Mouse (Mus musculus): ENCODE data around the gene Smim27. TPM values are rescaled to one million over a fixed set of nuclear protein-coding genes. Genes with fewer than 3 reads are reported as not detected.

Smim27 gene
- polyA plus RNA-seq, 1 experiment from 2014 or later = 21.6 TPM

- Histone ChIP-seq H3K4me2 (ENCODE audit: low read depth) (no peak overlapping the region), H3K9ac (ENCODE audit: low read length) (no peak overlapping the region), H3K36me3 (ENCODE audit: control insufficient read depth, insufficient read depth, low read length) (no peaks in the 10 kb centered on the region), H3K27me3 (ENCODE audit: control insufficient read depth, insufficient read depth, low read length) (no peaks in the 10 kb centered on the region), H3K27ac (ENCODE audit: low read depth, low read length) (no peak overlapping the region), H3K9me3 (ENCODE audit: control insufficient read depth, low read length) (no peaks in the 10 kb centered on the region), H3K4me3 (ENCODE audit: low read depth, low read length) (no peak overlapping the region), H3K4me1 (ENCODE audit: control insufficient read depth, insufficient read depth, low read length) (no peaks in the 10 kb centered on the region)
- DNase-seq (ENCODE audit: low spot score) (no peak), ATAC-seq (ENCODE audit: insufficient read depth, low FRiP score, low TSS enrichment) (no peak)
- WGBS = 95% methylated on average over 7 of the region's 7 CpGs
Observed at GRCm38 (mm10) chr4:40233062-40233664, 36.2 kb upstream of the Smim27 start.

GRCm38 (mm10) chr4:40234256-40234655, 35.1 kb upstream of the Smim27 start:
- H3K9me3 ChIP-seq (ENCODE audit: control insufficient read depth, low read length) = no peaks in the 10 kb centered on the region
- no peak overlapping the region for H3K27ac ChIP-seq (ENCODE audit: low read depth, low read length)
- no peak for ATAC-seq (ENCODE audit: insufficient read depth, low FRiP score, low TSS enrichment)
- 0 out of 2 replicates have a peak, but pooled peaks cover 3% of the 10 kb centered on the region for H3K4me1 ChIP-seq (ENCODE audit: control insufficient read depth, insufficient read depth, low read length)
- H3K4me2 ChIP-seq (ENCODE audit: low read depth) = no peak overlapping the region
- DNase-seq (ENCODE audit: low spot score) = no peak
- H3K9ac ChIP-seq (ENCODE audit: low read length) = no peak overlapping the region
- WGBS = 78% methylated on average over 6 of the region's 6 CpGs
- no peaks in the 10 kb centered on the region for H3K27me3 ChIP-seq (ENCODE audit: control insufficient read depth, insufficient read depth, low read length)
- H3K4me3 ChIP-seq (ENCODE audit: low read depth, low read length) = no peak overlapping the region
- H3K36me3 ChIP-seq (ENCODE audit: control insufficient read depth, insufficient read depth, low read length) = no peaks in the 10 kb centered on the region

- Histone ChIP-seq H3K4me2 (ENCODE audit: low read depth) (no peak overlapping the region), H3K4me1 (ENCODE audit: control insufficient read depth, insufficient read depth, low read length) (0 out of 2 replicates have a peak, but pooled peaks cover 3% of the 10 kb centered on the region), H3K27ac (ENCODE audit: low read depth, low read length) (no peak overlapping the region), H3K4me3 (ENCODE audit: low read depth, low read length) (no peak overlapping the region), H3K27me3 (ENCODE audit: control insufficient read depth, insufficient read depth, low read length) (no peaks in the 10 kb centered on the region), H3K36me3 (ENCODE audit: control insufficient read depth, insufficient read depth, low read length) (no peaks in the 10 kb centered on the region), H3K9ac (ENCODE audit: low read length) (no peak overlapping the region), H3K9me3 (ENCODE audit: control insufficient read depth, low read length) (no peaks in the 10 kb centered on the region)
- WGBS = 95% methylated on average over 4 of the region's 4 CpGs
- no peak for ATAC-seq (ENCODE audit: insufficient read depth, low FRiP score, low TSS enrichment)
- DNase-seq (ENCODE audit: low spot score) = no peak
Observed at GRCm38 (mm10) chr4:40236829-40237228, 32.5 kb upstream of the Smim27 start.

GRCm38 (mm10) chr4:40238483-40239408, 30.6 kb upstream of the Smim27 start:
- H3K4me3 ChIP-seq (ENCODE audit: low read depth, low read length) = peak overlapping the region; percentile 48
- 5% methylated on average over 17 of the region's 17 CpGs for WGBS
- H3K9ac ChIP-seq (ENCODE audit: low read length) = peak overlapping the region; percentile 50
- H3K9me3 ChIP-seq (ENCODE audit: control insufficient read depth, low read length) = no peaks in the 10 kb centered on the region
- H3K4me2 ChIP-seq (ENCODE audit: low read depth) = peak overlapping the region; percentile 78
- no peaks in the 10 kb centered on the region for H3K36me3 ChIP-seq (ENCODE audit: control insufficient read depth, insufficient read depth, low read length)
- 0 out of 2 replicates have a peak, but pooled peaks cover 3% of the 10 kb centered on the region for H3K4me1 ChIP-seq (ENCODE audit: control insufficient read depth, insufficient read depth, low read length)
- DNase-seq (ENCODE audit: low spot score) = peak; percentile 17
- 0 out of 2 replicates have a peak, but pooled peaks have one; percentile 38 for ATAC-seq (ENCODE audit: insufficient read depth, low FRiP score, low TSS enrichment)
- no peak overlapping the region for H3K27ac ChIP-seq (ENCODE audit: low read depth, low read length)
- H3K27me3 ChIP-seq (ENCODE audit: control insufficient read depth, insufficient read depth, low read length) = no peaks in the 10 kb centered on the region

GRCm38 (mm10) chr4:40239409-40240271, 29.7 kb upstream of the Smim27 start, which contains the start of gene Ddx58:
TSS of gene Ddx58 (minus strand) at chr4:40239828.
- no peaks in the 10 kb centered on the region for H3K27me3 ChIP-seq (ENCODE audit: control insufficient read depth, insufficient read depth, low read length)
- peak within 1 kb of the TSS; percentile 50 for H3K9ac ChIP-seq (ENCODE audit: low read length)
- no peak within 1 kb of the TSS for H3K27ac ChIP-seq (ENCODE audit: low read depth, low read length)
- peak within 1 kb of the TSS; percentile 48 for H3K4me3 ChIP-seq (ENCODE audit: low read depth, low read length)
- H3K4me2 ChIP-seq (ENCODE audit: low read depth) = peak within 1 kb of the TSS; percentile 78
- no peaks in the 10 kb centered on the region for H3K36me3 ChIP-seq (ENCODE audit: control insufficient read depth, insufficient read depth, low read length)
- peak; percentile 46 for DNase-seq (ENCODE audit: low spot score)
- H3K9me3 ChIP-seq (ENCODE audit: control insufficient read depth, low read length) = no peaks in the 10 kb centered on the region
- ATAC-seq (ENCODE audit: insufficient read depth, low FRiP score, low TSS enrichment) = peak; percentile 48
- WGBS = 3% methylated on average over 34 of the region's 35 CpGs
- H3K4me1 ChIP-seq (ENCODE audit: control insufficient read depth, insufficient read depth, low read length) = 0 out of 2 replicates have a peak, but pooled peaks cover 3% of the 10 kb centered on the region

GRCm38 (mm10) chr4:40240272-40240744, 29.1 kb upstream of the Smim27 start:
- H3K4me3 ChIP-seq (ENCODE audit: low read depth, low read length) = peak overlapping the region; percentile 48
- no peak for ATAC-seq (ENCODE audit: insufficient read depth, low FRiP score, low TSS enrichment)
- no peaks in the 10 kb centered on the region for H3K36me3 ChIP-seq (ENCODE audit: control insufficient read depth, insufficient read depth, low read length)
- 0 out of 2 replicates have a peak, but pooled peaks cover 3% of the 10 kb centered on the region for H3K4me1 ChIP-seq (ENCODE audit: control insufficient read depth, insufficient read depth, low read length)
- H3K27me3 ChIP-seq (ENCODE audit: control insufficient read depth, insufficient read depth, low read length) = no peaks in the 10 kb centered on the region
- no peak for DNase-seq (ENCODE audit: low spot score)
- H3K9me3 ChIP-seq (ENCODE audit: control insufficient read depth, low read length) = no peaks in the 10 kb centered on the region
- H3K27ac ChIP-seq (ENCODE audit: low read depth, low read length) = no peak overlapping the region
- peak overlapping the region; percentile 78 for H3K4me2 ChIP-seq (ENCODE audit: low read depth)
- WGBS = 34% methylated on average over 5 of the region's 5 CpGs
- no peak overlapping the region for H3K9ac ChIP-seq (ENCODE audit: low read length)

- H3K9me3 ChIP-seq (ENCODE audit: control insufficient read depth, low read length) = no peaks in the 10 kb centered on the region
- 51% methylated on average over 6 of the region's 6 CpGs for WGBS
- ATAC-seq (ENCODE audit: insufficient read depth, low FRiP score, low TSS enrichment) = no peak
Observed at GRCm38 (mm10) chr4:40241928-40242327, 27.5 kb upstream of the Smim27 start.

GRCm38 (mm10) chr4:40243006-40243405, 26.4 kb upstream of the Smim27 start:
- no peak for DNase-seq (ENCODE audit: low spot score)
- Histone ChIP-seq H3K27ac (ENCODE audit: low read depth, low read length) (no peak overlapping the region), H3K36me3 (ENCODE audit: control insufficient read depth, insufficient read depth, low read length) (no peaks in the 10 kb centered on the region), H3K9ac (ENCODE audit: low read length) (no peak overlapping the region), H3K4me3 (ENCODE audit: low read depth, low read length) (no peak overlapping the region), H3K27me3 (ENCODE audit: control insufficient read depth, insufficient read depth, low read length) (no peaks in the 10 kb centered on the region), H3K9me3 (ENCODE audit: control insufficient read depth, low read length) (no peaks in the 10 kb centered on the region), H3K4me2 (ENCODE audit: low read depth) (no peak overlapping the region), H3K4me1 (ENCODE audit: control insufficient read depth, insufficient read depth, low read length) (0 out of 2 replicates have a peak, but pooled peaks cover 3% of the 10 kb centered on the region)
- 86% methylated on average over 4 of the region's 4 CpGs for WGBS
- ATAC-seq (ENCODE audit: insufficient read depth, low FRiP score, low TSS enrichment) = no peak

More at GRCm38 (mm10) chr4:40241928-40242327, 27.5 kb upstream of the Smim27 start:
- no peak for DNase-seq (ENCODE audit: low spot score)
- no peak overlapping the region for H3K27ac ChIP-seq (ENCODE audit: low read depth, low read length)
- H3K36me3 ChIP-seq (ENCODE audit: control insufficient read depth, insufficient read depth, low read length) = no peaks in the 10 kb centered on the region
- H3K27me3 ChIP-seq (ENCODE audit: control insufficient read depth, insufficient read depth, low read length) = no peaks in the 10 kb centered on the region
- H3K4me3 ChIP-seq (ENCODE audit: low read depth, low read length) = no peak overlapping the region
- 0 out of 2 replicates have a peak, but pooled peaks cover 3% of the 10 kb centered on the region for H3K4me1 ChIP-seq (ENCODE audit: control insufficient read depth, insufficient read depth, low read length)
- H3K9ac ChIP-seq (ENCODE audit: low read length) = no peak overlapping the region
- no peak overlapping the region for H3K4me2 ChIP-seq (ENCODE audit: low read depth)
